Mouse (Mus musculus): ENCODE data around the gene AW011738. TPM values are rescaled to one million over a fixed set of nuclear protein-coding genes. Genes with fewer than 3 reads are reported as not detected.

AW011738 gene
- total and polyA plus RNA-seq, 3 experiments: 4.6 to 12.1 (median 9.7) TPM

DNA sequence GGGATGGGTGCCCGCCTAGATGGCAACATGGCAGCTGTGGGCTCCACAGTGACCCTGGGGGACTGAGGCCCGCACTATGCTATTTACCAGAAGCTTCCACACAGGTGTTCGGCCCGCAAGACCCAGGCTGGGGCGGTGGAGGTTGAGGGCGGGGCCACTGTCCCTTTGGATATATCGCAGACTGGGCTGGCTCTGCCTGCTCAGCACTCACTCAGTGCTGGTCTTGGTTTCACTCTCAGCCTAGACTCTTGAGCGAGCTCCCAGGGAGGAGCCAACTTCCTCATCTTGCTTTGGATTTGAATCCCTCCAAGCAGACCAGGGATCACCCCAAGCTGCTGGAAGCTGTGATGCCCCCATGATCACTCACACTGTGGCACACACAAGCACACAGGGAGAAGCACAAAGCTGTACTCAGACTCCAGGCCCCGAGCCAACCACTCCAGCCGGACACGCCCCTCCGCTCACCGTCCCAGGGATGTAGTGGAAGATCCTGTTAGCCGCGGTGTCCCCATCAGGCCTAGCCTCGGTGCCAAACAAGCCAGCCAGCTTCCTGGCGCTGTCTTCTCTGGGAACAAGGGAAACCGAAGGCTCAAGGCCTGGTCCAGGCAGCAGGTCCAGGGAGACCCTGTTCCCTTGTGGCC is 24.8 kb downstream of the AW011738 start:
- WGBS: 27% methylated on average over 18 of the region's 18 CpGs
- Histone ChIP-seq H3K4me1 (ENCODE audit: control insufficient read depth, insufficient read depth, low read length) (no peaks in the 10 kb centered on the region; the same call in 1 of the 2 replicates), H3K27ac (no peak overlapping the region), H3K27me3 (ENCODE audit: control insufficient read depth, insufficient read depth, low read length) (no peaks in the 10 kb centered on the region), H3K36me3 (ENCODE audit: control insufficient read depth, insufficient read depth, low read length) (no peaks in the 10 kb centered on the region), H3K79me2 (replicated peaks; ENCODE audit: control insufficient read depth, insufficient read depth, low read length) (no peaks in the 10 kb centered on the region), H3K9ac (ENCODE audit: low read depth, low read length) (no peak overlapping the region), H3K4me3 (no peak overlapping the region)
- DNase-seq: peak; percentile 53 to 57
- no peak for TF ChIP-seq EP300 (IDR thresholded peaks at IDR 0.05; ENCODE audit: insufficient read depth, low read depth, low read length)
- intact Hi-C loops (cut with DNase I): no loop called here

DNA sequence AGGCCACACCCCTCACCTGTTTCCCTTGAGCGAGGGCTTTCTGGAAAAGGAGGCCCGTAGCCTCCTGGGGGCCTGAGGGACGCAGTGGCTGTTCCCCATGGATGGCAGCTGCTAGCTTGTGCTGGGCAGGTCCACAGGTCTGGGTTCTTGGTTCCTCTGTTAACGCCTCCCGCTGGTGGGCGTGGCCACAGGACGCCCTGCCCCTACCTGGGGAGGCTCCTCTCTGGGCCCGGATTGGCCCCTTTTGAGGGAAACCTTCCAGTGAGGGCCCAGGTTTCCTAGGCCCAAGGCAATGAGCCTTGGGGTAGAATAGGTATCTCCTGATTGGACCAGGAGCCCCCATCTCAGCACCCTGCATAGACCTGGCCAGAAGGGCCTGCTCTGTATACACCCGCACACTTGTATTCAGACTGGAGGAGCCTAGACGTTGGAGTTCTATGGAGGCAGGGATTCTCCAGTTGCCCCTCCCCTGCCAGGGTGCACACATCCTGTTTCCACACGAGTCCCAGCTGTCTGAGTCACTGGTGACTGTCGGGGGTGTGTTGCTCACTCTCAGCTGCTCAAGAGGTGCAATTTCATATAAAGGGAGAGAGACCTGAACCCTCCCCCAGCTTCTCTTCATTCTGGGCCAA is 25.4 kb downstream of the AW011738 start:
- WGBS: 22% methylated on average over 12 of the region's 12 CpGs

DNA sequence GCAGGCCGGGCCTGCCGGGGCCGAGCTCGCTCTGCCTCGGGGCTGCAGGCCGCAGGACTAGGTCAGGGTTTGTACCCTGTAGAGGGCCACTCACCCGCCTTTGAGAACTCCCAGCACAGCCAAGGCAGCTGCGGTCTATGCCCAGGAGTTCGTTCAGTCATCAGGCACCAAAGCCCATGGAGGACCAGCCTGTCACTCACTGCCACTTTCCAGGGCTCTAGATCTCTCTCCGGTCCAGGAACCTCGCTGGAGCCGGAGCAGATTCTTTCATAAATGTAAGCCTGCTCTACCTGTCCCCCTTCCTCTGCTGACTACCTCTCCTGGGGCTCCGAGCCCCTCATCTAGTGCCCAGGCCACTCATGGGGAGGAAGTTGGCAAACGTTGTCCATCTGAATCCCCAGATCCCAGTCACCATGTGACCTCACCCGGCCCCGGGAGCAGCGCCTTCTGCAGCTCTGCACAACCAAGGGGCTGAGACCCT is 31.0 kb downstream of the AW011738 start:
- WGBS: 16% methylated on average over 17 of the region's 17 CpGs
- Histone ChIP-seq H3K9ac (ENCODE audit: low read depth, low read length) (peak overlapping the region; percentile 56), H3K36me3 (ENCODE audit: control insufficient read depth, insufficient read depth, low read length) (no peaks in the 10 kb centered on the region), H3K4me1 (ENCODE audit: control insufficient read depth, insufficient read depth, low read length) (peaks cover 2% of the 10 kb centered on the region; the same call in 1 of the 2 replicates), H3K79me2 (replicated peaks; ENCODE audit: control insufficient read depth, insufficient read depth, low read length) (peaks cover 3% of the 10 kb centered on the region), H3K27me3 (ENCODE audit: control insufficient read depth, insufficient read depth, low read length) (no peaks in the 10 kb centered on the region), H3K4me3 (peak overlapping the region; percentile 72), H3K27ac (no peak overlapping the region; the same call in 1 of the 2 replicates)
- intact Hi-C loops (cut with DNase I): loop anchor here (2.0 kb wide), 1 partner anchor 31 kb away; the partner anchor contains the start of gene AW011738
- TF ChIP-seq CTCF (IDR thresholded peaks at IDR 0.05): no peak
- TF ChIP-seq POLR2A (IDR thresholded peaks at IDR 0.05; ENCODE audit: insufficient read depth, low read depth, low read length): no peak
- no peak for TF ChIP-seq EP300 (IDR thresholded peaks at IDR 0.05; ENCODE audit: insufficient read depth, low read depth, low read length)
- DNase-seq: peak in 1 of 2 experiments; percentile 55

More for the DNA sequence above, 25.4 kb downstream of the AW011738 start:
- H3K36me3 ChIP-seq (ENCODE audit: control insufficient read depth, insufficient read depth, low read length): no peaks in the 10 kb centered on the region
- peak in 1 of 2 experiments; percentile 32 for DNase-seq
- H3K79me2 ChIP-seq (replicated peaks; ENCODE audit: control insufficient read depth, insufficient read depth, low read length): no peaks in the 10 kb centered on the region
- H3K4me1 ChIP-seq (ENCODE audit: control insufficient read depth, insufficient read depth, low read length): no peaks in the 10 kb centered on the region; the same call in 1 of the 2 replicates
- no peak overlapping the region for H3K4me3 ChIP-seq
- H3K27ac ChIP-seq: no peak overlapping the region
- H3K27me3 ChIP-seq (ENCODE audit: control insufficient read depth, insufficient read depth, low read length): no peaks in the 10 kb centered on the region
- intact Hi-C loops (cut with DNase I): no loop called here
- no peak for TF ChIP-seq CTCF (IDR thresholded peaks at IDR 0.05)
- no peak for TF ChIP-seq EP300 (IDR thresholded peaks at IDR 0.05; ENCODE audit: insufficient read depth, low read depth, low read length)
- no peak for TF ChIP-seq POLR2A (IDR thresholded peaks at IDR 0.05; ENCODE audit: insufficient read depth, low read depth, low read length)
- no peak overlapping the region for H3K9ac ChIP-seq (ENCODE audit: low read depth, low read length)

DNA sequence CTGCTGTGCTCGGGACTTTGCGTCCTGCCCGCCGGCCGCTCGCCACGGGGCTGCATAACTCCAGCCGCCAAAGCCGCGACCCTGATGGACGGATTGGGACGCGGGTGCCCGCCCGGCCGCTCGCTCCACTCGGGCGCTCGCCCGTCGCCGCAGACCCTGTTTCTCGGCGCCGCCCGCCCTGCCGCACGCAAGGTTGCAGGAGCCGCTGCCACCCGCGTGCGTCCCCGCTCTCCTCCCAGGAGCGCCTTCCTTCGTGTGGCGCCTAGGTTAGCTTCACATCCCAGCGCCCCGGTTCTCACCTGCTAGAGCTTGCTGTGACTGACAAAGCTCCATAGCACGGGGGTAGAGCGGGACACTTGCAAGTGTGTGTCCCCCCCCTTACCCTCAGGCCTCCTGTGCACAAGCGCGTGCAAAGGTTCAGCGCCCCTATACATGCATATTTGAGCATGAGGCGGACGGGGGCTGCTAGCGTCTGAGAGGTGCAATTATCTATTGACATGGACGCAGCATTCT is 31.7 kb downstream of the AW011738 start, which contains the start of gene Plekhn1:
Gene Plekhn1 (minus strand): TSS at position 157 of the 513 bp plus-strand sequence.
- H3K27ac ChIP-seq: peak within 1 kb of the TSS; percentile 83
- intact Hi-C loops (cut with DNase I): loop anchor here (2.0 kb wide), 1 partner anchor 32 kb away; the partner anchor contains the start of gene AW011738
- TF ChIP-seq CTCF (IDR thresholded peaks at IDR 0.05) (0 out of 2 replicates have a peak, but pooled peaks have one; percentile 10), EP300 (IDR thresholded peaks at IDR 0.05; ENCODE audit: insufficient read depth, low read depth, low read length) (no peak), POLR2A (IDR thresholded peaks at IDR 0.05; ENCODE audit: insufficient read depth, low read depth, low read length) (0 out of 2 replicates have a peak, but pooled peaks have one; percentile 9)
- peaks cover 3% of the 10 kb centered on the region for H3K79me2 ChIP-seq (replicated peaks; ENCODE audit: control insufficient read depth, insufficient read depth, low read length)
- peaks cover 2% of the 10 kb centered on the region; the same call in 1 of the 2 replicates for H3K4me1 ChIP-seq (ENCODE audit: control insufficient read depth, insufficient read depth, low read length)
- H3K27me3 ChIP-seq (ENCODE audit: control insufficient read depth, insufficient read depth, low read length): no peaks in the 10 kb centered on the region
- under 1% methylated on average over 48 of the region's 48 CpGs for WGBS
- DNase-seq: peak; percentile 86 to 87
- H3K4me3 ChIP-seq: peak within 1 kb of the TSS; percentile 75
- no peaks in the 10 kb centered on the region for H3K36me3 ChIP-seq (ENCODE audit: control insufficient read depth, insufficient read depth, low read length)
- H3K9ac ChIP-seq (ENCODE audit: low read depth, low read length): peak within 1 kb of the TSS; percentile 90

DNA sequence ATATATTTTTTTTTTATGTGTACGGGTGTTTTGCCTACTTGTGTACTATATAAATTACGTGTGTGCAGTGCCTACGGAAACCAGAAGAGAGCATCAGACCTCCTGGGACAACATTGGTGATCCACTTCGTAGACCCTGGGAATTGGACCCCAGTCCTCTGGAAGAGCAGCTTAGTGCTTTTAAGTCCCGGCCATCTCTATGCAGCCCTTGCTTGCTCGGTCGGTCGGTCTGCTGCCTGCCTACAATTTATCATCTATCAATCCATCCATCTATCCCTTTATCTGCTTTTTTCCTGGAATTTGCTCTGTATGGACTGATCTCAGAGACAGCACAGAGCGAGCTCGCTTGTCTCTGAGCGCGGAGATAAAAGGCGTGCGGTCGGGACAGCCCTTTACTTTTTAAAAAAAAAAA is 32.3 kb downstream of the AW011738 start:
- no peaks in the 10 kb centered on the region for H3K36me3 ChIP-seq (ENCODE audit: control insufficient read depth, insufficient read depth, low read length)
- H3K4me3 ChIP-seq: peak overlapping the region; percentile 75
- peaks cover 2% of the 10 kb centered on the region; the same call in 1 of the 2 replicates for H3K4me1 ChIP-seq (ENCODE audit: control insufficient read depth, insufficient read depth, low read length)
- intact Hi-C loops (cut with DNase I): loop anchor here (2.0 kb wide), 1 partner anchor 33 kb away; the partner anchor contains the start of gene AW011738
- under 1% methylated on average over 15 of the region's 15 CpGs for WGBS
- H3K79me2 ChIP-seq (replicated peaks; ENCODE audit: control insufficient read depth, insufficient read depth, low read length): peaks cover 3% of the 10 kb centered on the region
- no peak for DNase-seq
- peak overlapping the region; percentile 41; the same call in 1 of the 2 replicates for H3K9ac ChIP-seq (ENCODE audit: low read depth, low read length)
- peak overlapping the region; percentile 64 for H3K27ac ChIP-seq
- no peaks in the 10 kb centered on the region for H3K27me3 ChIP-seq (ENCODE audit: control insufficient read depth, insufficient read depth, low read length)
- TF ChIP-seq EP300 (IDR thresholded peaks at IDR 0.05; ENCODE audit: insufficient read depth, low read depth, low read length) (no peak), CTCF (IDR thresholded peaks at IDR 0.05) (0 out of 2 replicates have a peak, but pooled peaks have one; percentile 11)
